Mouse (Mus musculus): ENCODE measurements at regions not wholly inside any gene's neighbourhood (a gene's known extent, or its start where the extent isn't known, plus 50 kb on each side); places are given as distances from the start of the nearest gene placed in this dataset.

GRCm38 (mm10) chr3:120898258-120898657 lies 273.2 kb downstream of the Rwdd3 start:
- peak in 1 of 2 experiments; percentile 17 for DNase-seq (ENCODE audit: low spot score in 2 of 2)

DNA sequence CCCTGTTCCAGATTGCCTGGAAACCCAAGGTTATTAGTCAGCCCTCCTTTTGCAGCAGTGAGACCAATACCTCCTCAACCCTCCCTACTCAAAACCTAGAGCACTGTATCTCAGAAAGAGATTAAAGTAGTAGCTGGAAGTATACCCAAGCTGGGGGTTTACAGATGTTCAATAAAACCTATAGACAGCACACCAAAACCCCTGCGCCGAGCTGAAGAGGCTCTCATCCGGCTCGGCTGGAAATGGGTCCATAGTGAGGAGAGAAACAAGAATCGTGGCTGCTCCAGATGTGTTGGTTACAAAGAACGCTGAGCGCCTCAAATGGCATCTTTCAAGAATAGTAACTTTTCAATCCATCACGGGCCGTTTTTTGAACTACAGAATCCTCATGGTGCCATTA lies 273.7 kb downstream of the Rwdd3 start:
- no peak for DNase-seq (ENCODE audit: low spot score in 2 of 2)

- peak in 1 of 2 experiments; percentile 12 for DNase-seq (ENCODE audit: low spot score in 2 of 2)
Observed at GRCm38 (mm10) chr3:120897221-120897620, 274.3 kb downstream of the Rwdd3 start.

DNA sequence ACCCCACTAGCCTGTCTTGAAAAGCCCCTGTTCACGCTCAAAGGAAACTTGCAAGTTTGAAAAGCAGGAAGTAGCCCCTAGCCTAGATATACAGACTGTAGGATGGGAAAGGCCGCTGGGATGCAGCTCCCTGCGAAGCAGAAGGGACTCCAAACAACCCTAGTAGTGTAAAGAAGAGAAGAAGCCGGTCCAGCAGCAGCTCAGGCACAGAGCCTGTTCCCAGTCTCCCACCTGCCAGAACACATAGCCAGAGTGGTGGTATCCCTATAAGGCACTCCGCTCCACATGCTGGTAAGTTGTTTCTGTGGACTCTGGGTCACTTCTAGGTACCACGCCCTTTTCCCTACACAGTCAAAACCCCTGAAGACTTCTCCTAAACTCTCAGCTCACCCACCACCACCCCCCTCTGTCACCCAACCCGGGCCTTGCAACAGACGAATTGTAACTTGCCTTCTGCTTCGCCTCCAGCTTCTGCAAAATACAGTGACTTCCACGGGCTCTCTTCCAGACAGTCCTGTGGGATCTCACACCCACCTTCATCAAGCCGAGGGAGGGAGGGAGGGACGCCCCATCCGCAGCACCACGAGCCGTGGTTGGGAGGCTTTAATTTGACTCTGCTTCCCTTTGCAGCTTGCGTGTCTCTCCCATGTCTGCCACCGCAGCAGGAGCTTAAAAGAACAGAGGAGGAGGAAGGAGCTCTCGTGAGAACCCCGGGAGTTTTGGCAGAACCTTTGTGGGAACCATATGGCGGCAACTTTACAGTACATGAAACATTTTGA lies 285.2 kb downstream of the Rwdd3 start:
- DNase-seq (ENCODE audit: low spot score in 2 of 2), result peak; percentile 59 to 74

GRCm38 (mm10) chr3:120885401-120885800 lies 286.1 kb downstream of the Rwdd3 start:
- DNase-seq (ENCODE audit: low spot score in 2 of 2), result no peak

DNA sequence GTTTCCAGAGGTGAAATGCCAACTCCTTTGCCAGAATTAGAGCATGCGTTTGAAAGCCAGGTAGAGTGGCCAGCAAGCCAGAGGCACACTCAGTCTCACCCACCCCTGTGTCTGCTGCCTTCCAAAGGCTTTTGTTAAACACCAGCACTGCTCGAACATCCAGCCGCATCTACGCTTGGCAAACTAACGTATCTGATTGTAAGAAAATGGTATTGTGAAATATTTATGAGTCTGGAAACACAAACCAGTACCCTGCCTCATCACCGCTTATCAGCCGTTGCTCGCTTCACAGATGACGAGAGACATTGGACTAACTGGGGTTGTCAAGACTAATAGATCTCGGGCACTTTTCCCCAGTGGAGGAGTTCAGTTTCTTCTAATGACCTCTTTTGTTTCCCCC lies 287.3 kb downstream of the Rwdd3 start:
- no peak for DNase-seq (ENCODE audit: low spot score in 2 of 2)

GRCm38 (mm10) chr3:120883650-120884049 lies 287.8 kb downstream of the Rwdd3 start:
- no peak for DNase-seq (ENCODE audit: low spot score in 2 of 2)

- DNase-seq (ENCODE audit: low spot score in 2 of 2), result no peak
Observed at GRCm38 (mm10) chr3:120879409-120879808, 292.1 kb downstream of the Rwdd3 start.

- DNase-seq (ENCODE audit: low spot score in 2 of 2), result no peak
Observed at GRCm38 (mm10) chr3:120875740-120876139, 295.8 kb downstream of the Rwdd3 start.

DNA sequence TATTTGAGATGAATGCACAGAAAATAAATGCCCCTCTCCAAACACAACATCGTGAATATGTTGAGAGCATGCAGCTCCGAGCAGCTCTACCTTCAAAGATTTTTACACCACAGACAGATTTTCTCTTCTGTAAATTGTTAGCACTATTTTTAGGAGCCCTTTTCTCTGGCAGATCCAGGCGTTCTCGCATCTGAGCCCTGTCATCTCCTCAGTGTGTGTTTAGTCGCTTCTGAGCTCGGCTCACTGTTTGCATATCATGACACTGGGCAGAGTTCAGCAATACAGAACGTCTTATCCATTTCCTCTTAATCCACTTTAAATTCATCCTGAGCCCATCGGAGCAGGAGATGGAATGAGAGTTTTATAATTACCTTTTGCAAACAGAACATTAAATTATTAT lies 306.5 kb downstream of the Rwdd3 start:
- peak in 1 of 2 experiments; percentile 12 for DNase-seq (ENCODE audit: low spot score in 2 of 2)

- no peak for DNase-seq (ENCODE audit: low spot score in 2 of 2)
Observed at GRCm38 (mm10) chr3:120861641-120862040, 309.9 kb downstream of the Rwdd3 start.

- DNase-seq (ENCODE audit: low spot score in 2 of 2), result no peak
Observed at GRCm38 (mm10) chr3:120858281-120858680, 313.2 kb downstream of the Rwdd3 start.

GRCm38 (mm10) chr3:120854322-120854721 lies 317.2 kb downstream of the Rwdd3 start:
- no peak for DNase-seq (ENCODE audit: low spot score in 2 of 2)

DNA sequence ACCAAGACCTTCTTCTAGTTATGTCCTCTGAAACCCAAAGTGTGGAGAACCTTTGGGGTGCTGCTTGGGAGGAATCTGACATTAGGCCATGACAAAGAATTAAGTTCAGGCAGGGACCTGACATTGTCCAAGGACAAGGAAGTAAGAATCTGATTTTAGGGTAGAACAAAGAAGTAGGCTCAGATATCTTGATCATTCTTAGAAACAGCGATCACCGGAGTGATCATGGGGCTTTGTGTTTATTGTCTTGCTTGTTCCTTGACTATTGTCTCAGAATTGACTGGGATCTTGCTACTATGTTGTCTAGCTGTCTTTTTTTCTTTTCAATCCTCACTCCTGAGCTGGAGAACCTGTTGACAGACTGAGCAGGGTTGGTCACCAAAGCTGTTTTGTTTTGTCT lies 327.9 kb downstream of the Rwdd3 start:
- no peak for DNase-seq (ENCODE audit: low spot score in 2 of 2)

DNA sequence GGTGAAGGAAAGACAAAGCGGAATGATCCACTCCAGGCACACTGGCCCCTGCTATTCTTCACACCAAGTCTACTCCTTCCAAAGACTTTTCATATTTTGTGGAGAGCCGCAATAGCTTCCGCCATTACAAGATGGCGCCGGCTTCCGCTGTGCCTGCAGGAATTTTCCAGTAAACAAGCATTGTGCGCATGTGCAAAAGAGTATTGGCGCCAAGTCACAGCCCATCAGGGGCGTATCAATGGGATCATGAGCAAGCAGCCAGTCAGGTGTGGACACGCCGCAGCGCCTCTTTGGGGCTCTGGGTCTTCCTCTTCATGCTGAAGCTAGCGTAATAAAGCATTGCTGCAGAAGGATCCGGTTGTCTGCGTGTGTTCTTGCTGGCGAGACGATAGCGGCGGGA lies 348.0 kb downstream of the Rwdd3 start:
- no peak for DNase-seq (ENCODE audit: low spot score in 2 of 2)

GRCm38 (mm10) chr3:120811901-120812300 lies 359.6 kb downstream of the Rwdd3 start:
- no peak for DNase-seq (ENCODE audit: low spot score in 2 of 2)

GRCm38 (mm10) chr3:120810527-120810926 lies 361.0 kb downstream of the Rwdd3 start:
- DNase-seq (ENCODE audit: low spot score in 2 of 2), result no peak

DNA sequence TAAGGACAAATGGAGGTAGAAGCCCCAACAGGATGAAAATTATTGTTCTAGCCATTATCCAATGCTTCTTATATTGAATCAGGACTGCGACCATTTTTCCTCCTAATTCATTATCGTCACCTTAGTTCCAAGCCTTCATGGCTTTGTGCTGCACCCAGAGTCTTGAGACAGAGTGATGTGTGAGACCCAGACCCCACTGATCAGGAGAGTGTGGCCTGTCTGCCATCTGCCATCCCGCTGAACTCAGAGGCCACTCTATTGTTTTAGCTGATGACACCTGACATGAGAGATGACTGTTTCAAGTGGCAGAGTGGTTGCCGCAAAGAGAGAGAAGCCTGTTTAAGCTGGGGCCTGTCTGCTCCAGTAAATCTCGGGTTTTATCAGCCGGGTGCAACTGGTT lies 361.4 kb downstream of the Rwdd3 start:
- no peak for DNase-seq (ENCODE audit: low spot score in 2 of 2)

- DNase-seq (ENCODE audit: low spot score in 2 of 2), result peak in 1 of 2 experiments; percentile 7
Observed at GRCm38 (mm10) chr3:120786659-120787058, 384.8 kb downstream of the Rwdd3 start.

- DNase-seq (ENCODE audit: low spot score in 2 of 2), result no peak
Observed at GRCm38 (mm10) chr3:120781486-120781885, 390.0 kb downstream of the Rwdd3 start.

- DNase-seq (ENCODE audit: low spot score in 2 of 2), result no peak
Observed at GRCm38 (mm10) chr3:120779091-120779490, 392.4 kb downstream of the Rwdd3 start.

DNA sequence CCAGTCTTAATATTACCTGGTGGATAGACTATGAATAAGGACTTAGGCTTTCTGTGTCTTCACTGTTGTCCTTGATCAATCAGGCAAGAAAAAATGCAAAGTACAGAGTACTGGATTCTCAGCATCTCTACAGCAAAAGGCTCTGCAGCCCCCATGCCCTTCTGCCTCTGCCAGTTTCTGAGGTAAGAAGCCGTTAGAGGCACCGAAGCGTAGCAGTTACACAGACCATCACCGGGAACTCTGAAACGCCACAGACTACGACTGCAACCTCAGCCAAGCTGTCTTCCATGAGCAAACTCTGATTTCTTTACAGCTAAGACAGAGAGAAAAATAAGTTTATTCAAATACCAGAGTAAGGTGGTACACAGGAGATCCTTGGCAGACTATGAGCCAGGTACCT lies 396.5 kb downstream of the Rwdd3 start:
- no peak for DNase-seq (ENCODE audit: low spot score in 2 of 2)

DNA sequence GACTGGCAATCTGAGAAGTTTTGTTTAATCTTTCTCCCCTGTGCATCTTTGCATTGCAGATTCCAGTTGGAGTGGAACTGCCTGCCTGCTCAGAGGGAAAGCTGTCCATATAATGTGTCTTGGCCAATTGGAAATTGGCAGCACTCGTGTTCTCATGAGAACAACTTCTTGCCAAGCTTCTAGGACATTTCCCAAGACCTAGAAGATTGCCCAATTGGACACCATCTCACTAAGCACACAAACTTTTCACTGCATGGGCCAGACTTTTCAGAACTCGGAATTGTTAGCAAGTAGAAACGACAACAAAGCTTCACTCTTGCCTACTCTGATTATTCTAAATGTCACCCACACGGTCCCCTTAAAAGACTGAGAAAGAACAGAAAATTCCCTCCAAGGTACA lies 409.8 kb downstream of the Rwdd3 start:
- no peak for DNase-seq (ENCODE audit: low spot score in 2 of 2)

DNA sequence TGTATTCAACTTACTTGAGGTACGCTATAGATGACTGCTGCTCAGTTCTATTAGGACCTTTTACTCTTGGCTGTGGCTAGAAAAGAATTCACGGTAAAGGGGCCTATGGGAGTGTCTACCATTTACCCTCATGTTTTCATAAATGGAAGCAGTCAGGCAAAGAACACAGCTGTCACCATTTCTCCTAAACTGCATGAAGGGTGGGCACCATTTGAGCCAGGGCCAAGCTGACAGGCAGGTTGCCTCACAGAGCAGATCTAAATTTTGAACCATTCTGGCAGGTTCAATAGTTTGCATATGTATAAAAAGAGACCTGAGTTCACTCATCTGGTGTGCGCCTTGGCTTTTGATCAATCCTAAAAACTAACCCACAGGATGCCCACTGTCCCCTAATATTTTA lies 410.3 kb downstream of the Rwdd3 start:
- DNase-seq (ENCODE audit: low spot score in 2 of 2), result no peak
